Mouse (Mus musculus) bone marrow, adult 2 months (tissue): Measurements from ENCODE around the gene Sema3a.

Source experiments
- CTCF ChIP-seq: fragments of 200-500 bp; IDR thresholded peaks from 2 replicates; pipeline ENCODE4 v1.5.1; 2011; ENCODE audit warnings: low read length, control low read depth; ENCODE audit not compliant: control insufficient read depth, insufficient read depth
- POLR2A ChIP-seq: fragments of 200-500 bp; IDR thresholded peaks from 2 replicates; pipeline ENCODE4 v1.6.1; 2011; ENCODE audit warnings: low read depth, mild to moderate bottlenecking, control low read depth, low read length, borderline replicate concordance; ENCODE audit not compliant: control insufficient read depth

DNA sequence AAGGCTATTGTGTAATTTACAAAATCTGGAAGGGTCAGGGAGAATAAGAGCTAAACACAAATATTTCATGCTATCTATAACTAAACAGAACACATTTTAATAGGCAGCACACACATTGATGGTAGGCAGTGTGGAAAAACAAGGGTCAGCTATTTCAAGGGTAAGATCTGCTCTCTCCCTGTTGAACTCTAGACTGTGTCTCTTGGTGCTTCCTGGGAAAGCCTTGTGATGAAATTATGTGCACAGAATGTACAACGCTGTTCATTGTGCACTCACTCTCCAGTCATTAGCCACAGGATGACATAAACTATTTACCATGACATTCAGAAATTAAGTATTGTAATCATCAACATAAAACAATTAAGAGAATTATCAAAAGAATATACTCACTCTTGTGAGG lies 486.4 kb downstream of the Sema3a start:
- TF ChIP-seq CTCF (no peak), POLR2A (no peak)
